Mouse (Mus musculus) lung, adult 18-20 months (tissue): ENCODE results near the gene Fam69b.

ENCODE experiments used
- DNase-seq, 2 experiments: peaks; one replicate each; pipeline ENCODE4 v3.0.0; 2022; ENCODE audit warnings: mixed read lengths in 2 of 2

The Fam69b gene

DNA sequence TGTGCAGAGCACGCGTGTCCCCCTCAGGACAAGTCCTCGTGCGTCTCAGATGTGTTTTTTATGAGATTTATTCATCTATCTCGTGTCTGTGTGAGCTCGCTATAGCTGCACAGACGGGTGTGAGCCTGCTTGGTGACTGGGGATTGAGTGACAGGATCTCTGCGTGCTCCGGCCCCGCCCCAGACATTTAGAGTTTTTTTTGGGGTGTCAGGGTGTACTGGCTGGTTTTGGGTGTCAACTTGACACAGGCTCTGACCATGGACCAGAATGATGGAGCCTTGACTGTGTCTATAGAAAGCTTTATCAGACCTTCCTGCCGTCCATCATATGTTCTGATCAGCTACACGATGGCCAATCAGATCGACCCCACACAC lies 34.2 kb downstream of the Fam69b start:
- no peak for DNase-seq

DNA sequence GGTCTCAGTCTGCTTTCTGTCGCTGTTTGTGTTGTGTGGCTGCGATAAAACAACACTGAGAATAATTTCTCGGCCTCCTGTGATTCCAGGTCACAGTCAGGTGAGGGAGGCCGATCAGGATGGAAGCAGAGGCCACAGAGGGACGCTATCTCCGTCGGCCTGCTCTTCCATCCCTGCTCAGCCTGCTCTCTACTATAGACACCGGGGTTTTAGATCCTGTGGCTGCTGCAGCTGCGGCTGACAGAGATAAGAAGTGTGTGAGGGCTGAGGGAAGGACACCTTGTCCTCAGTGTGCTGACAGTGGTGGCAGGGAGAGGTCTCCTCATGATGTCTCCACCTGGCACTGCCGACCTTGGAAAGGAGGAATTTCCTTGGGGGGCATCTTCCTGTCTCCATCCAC lies 34.9 kb downstream of the Fam69b start:
- DNase-seq, result no peak

DNA sequence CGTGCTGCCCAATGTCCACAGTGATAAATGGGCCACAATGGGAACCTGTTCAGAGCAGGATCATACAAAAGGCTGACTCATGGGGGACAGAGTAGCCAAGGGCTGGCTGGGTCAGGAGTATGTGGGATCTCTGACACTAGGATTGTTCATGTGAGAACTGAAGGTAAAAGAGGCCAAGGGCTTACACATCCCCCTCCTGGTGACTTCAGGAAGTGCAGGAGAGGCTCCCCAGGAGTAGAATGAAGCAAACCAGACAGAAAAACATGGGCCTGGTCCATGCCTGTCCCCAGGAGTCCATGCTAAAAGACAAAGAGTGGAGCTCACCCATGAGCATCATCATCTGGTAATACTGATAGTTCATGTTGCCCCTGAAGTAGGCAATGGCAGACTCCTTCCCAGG lies 35.3 kb downstream of the Fam69b start:
- DNase-seq, result peak; percentile 27 to 30

DNA sequence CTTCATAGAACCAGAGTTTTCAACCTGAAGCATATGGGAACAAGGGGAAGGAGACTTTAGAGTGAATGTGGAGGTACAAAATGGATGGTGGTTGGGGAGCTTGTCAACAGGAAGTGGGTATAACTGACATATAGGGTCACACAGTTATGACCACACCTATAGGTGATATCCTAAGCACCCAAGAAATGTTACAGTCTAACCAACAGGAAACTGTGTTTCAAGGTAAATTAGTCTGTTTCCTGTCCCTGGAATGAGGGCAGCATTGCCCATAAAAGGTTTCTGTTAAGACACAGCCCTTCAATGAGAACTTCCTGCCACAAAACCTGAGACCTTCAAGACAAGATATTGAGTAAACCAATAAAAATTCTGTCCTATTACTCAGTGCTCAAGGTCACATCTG lies 40.5 kb downstream of the Fam69b start:
- no peak for DNase-seq

DNA sequence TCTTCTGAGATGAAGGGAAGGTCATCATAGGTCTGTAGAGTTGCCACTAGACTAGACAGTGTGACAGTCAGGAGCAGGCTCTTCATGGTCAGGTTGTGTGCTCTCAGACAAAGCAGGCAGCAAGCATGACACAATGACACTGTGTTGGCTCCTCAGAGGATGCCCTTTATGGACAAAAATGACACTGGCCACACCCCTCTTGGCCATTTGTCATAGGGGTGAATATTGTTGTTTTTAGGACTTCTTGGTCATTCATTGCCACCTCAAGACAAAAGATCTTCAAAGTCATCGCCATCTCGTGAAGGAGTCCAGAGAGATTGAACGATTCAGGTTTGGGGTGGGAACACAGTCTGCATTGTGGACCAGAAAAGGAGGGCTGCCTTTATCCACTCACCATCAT lies 42.9 kb downstream of the Fam69b start, which contains the start of gene Lcn4:
Gene Lcn4, minus strand, starts transcription at position 101 of the 400 bp plus-strand sequence.
- DNase-seq, result no peak
